Mouse (Mus musculus) adrenal gland, postnatal 4 days (tissue): ENCODE measurements at regions not wholly inside any gene's neighbourhood (a gene's known extent, or its start where the extent isn't known, plus 50 kb on each side); places are given as distances from the start of the nearest gene placed in this dataset.

Source experiments
- DNase-seq, 2 experiments: peaks; one replicate each; pipeline ENCODE4 v3.0.0; 2021 to 2022; ENCODE audit warnings: low spot score in 2 of 2, mixed read lengths in 2 of 2

DNA sequence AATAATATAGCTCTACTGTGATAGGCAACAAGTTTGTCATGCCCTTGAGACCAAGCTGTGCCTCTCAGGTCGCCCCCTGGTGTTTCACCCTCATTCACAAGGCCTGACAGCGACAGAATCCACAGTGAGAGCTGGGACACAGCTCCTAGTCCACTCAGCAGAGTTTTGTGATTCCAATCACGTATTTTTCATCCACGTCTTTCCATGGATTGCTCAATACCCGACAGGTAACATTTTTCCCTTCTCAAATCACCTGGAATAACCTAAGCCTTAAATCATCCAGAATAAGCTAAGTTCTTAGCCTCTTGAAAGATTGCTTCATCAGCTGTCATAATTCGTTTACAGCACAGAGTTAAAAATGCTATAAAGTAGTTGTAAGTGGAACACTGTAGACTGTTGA, 211.3 kb downstream of the Ccdc91 start:
- DNase-seq, result no peak

DNA sequence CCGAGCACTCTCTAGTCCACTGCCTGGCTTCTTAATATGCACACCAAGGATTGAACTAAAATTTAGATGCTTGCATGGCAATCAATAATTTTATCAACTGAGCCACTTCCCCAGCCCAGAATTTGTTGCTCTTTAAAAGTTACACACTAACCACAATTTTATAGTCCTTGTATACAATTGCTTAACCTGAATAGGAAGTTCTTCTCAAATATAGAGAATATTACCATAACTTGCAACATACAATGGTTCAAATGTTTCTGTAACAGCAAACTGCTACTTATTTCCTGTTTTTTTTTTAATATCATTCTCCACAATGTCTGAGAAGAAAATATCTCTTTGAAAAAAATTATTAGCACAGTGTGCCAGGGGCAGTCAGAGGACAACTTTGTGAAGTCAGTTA, 222.6 kb downstream of the Ccdc91 start:
- no peak for DNase-seq

DNA sequence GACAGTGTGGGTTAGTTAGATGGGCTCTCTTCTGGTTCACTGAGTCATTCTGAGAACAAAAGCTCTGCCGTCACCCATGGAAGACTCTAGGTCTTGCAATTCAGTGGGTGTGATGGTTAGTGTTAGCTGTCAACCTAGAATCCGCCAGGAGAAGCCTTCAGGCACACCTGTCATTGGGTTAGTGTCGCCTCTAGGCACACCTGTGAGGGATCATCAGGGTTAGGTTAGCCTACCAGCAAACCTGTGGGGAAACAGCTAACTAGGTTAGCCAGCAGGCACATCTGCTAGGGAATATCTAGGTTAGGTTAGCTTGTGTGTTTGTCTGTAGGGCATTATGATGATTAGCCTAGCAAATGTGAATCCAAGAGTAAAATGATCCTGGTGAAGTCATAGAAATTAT, 223.8 kb downstream of the Ccdc91 start:
- DNase-seq, result no peak

DNA sequence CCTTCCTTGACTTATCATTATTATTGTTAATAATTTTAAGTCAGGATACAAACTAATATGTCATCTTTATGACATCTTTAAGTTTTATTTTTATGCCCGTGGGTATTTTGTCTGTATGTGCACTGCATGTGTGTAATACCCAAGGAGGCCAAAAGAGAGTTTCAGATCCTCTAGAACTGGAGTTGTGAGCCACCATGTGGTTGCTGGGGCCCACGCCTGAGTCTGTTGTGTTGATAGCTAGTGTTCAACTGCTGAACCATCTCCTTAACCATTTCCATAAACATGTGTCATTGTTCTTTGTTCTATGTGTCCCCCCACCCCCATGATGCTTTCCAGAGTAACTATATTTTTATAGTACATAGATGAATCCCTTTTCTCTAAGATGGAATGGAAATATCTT, 225.0 kb downstream of the Ccdc91 start:
- no peak for DNase-seq

DNA sequence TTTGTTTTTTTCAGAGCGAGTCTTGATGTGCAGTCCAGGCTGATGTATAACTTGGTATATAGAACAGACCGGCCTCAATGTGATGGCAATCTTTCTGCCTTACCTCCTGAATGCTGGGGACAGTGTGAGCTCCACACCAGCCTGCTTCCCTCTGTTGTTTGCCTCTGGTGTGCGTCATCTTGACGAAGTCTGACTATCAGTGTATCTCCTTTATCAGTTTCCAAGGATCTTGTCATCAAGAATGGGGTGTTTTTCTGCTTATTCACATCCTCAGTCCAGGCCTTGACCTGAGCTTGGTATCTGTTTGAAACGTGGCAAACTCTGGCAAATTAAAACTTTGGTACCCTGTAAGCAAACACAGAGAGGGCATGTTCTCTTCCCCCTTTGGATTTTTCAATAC, 226.3 kb downstream of the Ccdc91 start:
- DNase-seq, result no peak

DNA sequence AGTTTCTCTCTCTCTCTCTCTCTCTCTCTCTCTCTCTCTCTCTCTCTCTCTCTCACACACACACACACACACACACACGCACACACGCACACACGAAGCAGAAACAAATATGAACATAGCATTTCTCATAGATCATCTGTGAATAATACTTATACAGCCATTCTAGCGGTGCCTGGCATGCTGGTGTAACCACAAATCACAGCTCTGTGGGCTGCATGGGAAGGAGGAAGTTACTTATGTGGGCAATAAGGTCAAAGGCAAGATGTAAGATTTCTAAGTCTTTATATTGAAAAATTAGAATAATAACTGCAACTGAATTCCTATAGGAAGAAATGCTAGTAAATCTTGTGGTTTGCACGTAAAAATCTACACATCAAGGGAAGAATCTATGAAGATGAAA, 228.7 kb downstream of the Ccdc91 start:
- DNase-seq, result no peak

DNA sequence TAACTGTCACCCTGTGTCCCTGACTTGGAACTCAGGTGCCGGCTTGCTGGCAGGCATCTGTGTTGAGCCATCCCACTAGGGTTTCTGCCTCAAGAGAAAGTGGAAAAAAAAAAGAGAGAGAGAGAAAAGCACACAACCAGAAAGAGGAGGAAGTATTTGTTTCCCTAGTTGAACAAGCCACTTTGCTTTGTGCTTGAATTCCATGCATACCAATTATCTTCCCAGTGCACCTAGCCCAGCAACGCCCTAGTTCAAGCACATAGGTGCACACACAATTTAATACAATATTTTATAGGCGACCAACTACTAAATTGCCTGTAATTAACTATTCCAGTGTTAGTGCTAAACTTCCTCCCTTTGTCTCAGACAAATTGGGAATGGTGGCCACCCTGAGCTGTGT, 230.3 kb downstream of the Ccdc91 start:
- no peak for DNase-seq

DNA sequence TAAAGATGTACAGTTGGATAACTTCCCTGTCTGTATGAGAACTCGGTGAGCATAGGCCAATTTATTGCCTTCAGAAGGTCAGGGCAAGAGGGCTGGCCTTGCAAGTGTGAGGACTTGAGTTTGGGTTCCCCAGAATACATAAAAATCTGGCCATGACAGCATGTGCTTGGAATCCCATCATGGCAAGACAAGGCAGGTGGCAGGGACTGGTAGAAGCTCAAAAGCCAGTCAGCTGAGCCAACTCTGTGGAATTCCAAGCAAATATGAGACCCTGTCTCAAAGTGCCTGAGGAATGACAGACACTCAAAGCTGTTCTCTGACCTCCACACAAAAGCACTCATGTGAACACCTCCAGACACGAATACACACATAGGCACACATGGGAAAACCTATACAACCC, 231.1 kb downstream of the Ccdc91 start:
- no peak for DNase-seq

DNA sequence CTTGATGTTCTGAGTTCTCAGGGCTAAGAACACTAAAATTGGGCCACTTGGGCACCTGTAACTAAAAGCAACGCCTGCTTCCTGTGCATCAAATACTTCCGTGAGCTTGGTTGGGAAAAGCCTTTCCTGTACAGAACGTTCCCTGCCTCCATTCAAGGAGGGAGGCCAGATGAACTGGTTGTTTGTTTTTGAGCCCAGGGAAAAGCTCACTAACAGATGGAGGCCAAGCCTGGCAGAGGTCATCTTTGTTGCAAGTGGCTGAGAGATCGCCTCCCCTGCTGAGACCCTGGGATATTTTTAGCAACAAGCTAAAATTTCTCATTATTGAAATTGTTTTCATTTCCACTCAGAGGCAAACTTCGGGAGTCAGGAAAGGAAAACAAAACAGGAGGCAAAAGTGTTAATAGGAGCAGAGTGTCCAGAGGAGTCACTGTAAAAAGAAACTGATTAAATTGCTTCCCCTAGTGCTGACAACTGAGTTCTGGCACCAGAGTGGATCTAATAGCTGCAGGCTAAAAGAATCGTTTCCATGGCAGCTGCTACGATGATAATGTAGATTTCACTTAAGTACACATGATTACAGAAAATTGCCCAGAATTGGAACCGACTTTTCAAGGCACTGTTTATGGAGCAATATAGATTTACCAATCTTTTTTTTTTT, 242.6 kb downstream of the Ccdc91 start:
- DNase-seq, result no peak

DNA sequence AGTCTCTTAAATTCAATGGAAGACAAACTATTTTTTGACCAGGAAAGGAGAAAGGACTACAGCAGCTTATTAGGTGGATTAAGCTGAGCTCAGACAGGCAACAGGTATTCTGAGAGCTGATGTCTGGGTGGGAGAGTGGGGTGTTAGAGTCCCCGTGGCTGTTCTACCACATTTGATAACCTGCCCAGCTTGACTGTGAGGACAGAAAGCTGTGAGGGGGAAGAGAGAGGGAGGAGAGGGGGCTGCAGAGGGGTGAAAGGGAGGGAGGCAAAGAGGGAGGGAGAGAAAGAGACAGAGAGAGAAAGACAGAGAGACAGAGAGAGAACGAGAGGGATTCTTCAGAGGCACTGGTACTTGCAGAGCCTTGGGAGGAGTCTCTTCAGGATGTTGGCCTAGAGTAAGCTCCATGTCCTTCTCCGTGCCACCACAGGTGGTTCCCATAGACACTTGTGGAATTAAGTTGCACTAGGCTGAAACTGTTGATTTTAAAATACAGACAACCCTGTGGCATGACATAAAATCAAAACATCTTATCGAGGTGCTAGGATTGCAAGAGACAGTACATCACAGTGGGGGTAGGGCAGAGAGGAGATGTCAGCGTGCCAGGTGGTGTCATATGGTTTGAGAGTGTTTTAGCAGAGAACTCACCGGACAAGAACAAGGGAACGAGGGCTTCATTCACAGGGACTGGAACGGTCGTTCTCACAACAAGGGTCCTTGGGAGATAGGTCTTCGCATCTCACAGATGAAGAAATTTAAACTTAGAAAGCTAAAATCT, 243.3 kb downstream of the Ccdc91 start:
- DNase-seq, result no peak

DNA sequence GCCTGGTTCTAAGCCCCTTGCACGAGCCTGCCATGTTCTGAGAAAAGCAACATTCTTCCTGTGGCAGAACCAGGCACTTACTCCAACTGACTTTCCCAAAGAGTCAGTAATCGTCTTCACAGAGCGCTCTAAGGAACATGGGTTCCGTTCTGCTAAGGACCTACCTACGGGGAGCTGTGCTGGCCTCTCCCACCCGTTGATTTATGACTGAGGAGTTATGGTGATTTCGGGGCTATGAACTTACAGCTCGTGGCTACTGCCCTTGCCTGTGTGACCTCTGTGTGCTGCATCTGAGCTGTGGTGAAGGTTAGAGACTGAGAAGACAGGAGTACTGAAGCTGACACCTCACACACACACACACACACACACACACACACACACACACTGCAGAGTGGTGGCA, 243.9 kb downstream of the Ccdc91 start:
- DNase-seq, result no peak

DNA sequence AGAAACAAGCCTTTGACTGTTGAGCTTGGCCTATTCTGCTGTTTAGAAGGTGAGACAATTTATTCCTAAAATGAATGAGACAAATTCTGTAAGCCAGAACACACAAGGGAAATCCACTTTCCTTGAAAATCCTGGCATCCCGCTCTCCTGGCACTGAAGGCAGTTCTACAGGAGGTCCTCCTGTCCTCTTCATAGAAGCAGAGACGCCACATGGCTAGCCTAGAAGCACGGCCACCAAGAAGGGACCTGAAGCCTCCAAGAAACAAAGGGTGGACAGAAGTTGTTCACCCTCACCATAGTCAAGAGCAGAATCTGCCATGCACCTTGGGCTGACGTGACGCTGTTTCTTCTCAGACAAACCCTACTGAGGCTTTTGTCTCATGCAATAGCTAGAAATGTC, 247.7 kb downstream of the Ccdc91 start:
- no peak for DNase-seq

DNA sequence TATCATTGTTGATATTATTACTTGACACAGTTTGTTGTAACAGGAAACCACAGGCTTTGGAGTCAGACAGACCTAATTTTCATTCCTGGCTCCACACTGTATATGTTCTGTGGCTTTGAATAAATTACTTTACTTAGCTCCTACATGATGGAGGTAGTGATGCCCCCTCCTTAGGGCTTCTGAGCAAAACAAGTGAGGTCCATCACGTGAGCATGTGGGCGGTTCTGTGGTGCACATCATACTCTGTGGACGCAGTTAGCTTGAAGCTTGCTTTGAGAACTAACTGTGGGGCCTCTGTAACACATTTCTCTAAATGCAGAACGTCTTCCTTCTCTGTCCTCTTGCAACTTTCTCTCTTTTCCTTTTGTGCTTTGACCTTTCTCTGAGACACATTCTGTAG, 251.4 kb downstream of the Ccdc91 start:
- DNase-seq, result no peak

DNA sequence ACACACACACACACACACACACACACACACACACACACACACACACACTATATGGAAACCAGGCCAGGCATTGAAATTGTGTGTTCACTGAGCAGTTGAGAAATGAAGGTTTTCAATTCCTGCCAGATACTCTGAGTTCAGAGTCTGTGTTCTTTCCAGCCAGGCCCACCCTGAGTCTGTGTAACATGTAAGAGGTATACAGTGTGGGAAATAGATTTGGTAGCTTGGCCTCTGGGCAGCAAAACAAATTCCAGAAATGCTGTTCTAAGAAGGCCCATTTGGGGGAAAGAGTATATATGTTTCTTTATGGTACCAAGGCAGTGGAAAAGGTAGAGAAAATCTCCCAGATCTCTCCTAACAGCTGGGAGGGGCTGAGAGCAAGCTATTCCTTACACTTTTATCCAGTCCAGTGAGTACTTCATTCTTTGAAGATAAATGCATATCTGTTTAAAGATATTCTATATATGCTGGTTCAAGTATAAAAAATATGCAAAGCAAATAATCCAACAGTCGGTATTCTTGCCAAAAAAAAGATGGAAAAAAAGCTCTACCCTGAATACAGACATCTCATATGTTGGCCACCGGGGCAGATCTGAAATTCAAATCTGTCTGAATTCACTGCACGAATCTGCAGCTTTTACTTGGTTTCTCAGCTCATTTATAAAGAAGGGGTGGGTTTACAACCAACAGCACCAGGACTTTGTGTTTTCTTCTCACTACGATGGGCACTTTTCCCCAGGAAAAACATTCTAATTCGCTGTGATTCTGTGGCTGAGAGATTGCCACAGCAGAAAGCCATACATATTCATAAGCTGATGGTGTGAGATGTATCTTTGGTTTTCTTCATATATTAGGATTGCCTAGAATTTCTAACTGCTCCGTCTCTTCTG, 252.3 kb downstream of the Ccdc91 start:
- no peak for DNase-seq

DNA sequence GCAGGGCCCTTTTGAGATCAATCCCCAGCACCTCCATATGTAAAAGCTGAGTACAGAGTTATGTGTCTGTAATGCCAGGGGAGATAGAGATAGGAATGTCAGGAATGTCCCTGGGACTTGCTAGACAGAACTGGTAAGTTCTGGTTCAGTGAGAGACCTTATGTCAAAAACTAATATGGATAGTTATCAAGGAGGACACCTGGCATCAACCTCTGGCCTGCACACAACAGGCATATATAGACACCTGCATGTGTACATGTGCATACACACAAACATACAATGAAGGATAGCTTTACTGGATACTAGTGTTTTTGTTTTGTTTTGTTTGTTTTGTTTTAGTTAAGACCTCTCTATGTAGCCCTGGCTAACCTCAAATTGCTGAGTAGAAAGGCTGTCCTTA, 254.1 kb downstream of the Ccdc91 start:
- no peak for DNase-seq

DNA sequence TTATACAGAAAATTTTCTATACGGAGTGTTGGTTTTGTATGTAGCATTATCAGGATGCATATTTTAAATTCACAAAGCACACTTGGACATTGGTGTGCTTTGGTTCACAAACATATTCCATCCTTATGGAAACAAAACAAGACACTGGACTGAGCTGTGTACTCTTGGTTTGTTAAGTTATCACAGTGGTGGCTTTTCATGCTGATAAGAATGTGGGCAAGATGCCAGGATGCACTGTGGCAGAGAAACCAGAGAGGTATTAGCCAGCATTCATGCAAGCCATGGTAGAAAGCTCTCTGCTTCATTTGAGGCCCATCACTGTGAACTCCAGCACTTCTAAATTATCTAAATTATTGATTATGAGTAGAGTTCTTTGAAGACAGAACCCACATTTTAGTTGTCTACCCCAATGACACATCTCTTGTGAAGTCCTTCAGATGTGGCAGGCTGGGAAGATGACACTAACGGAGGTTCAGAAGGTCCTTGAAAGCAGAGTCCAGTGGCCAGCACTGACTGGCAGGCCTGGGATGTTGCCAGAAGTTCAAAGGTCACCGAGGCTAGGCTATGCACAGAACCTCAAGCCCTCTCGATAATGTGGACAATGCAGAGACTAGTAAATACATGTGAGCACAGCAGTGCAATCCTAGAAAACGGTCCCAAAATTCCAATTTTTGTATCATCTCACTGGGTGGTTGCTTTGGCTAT, 263.1 kb downstream of the Ccdc91 start:
- DNase-seq, result no peak

DNA sequence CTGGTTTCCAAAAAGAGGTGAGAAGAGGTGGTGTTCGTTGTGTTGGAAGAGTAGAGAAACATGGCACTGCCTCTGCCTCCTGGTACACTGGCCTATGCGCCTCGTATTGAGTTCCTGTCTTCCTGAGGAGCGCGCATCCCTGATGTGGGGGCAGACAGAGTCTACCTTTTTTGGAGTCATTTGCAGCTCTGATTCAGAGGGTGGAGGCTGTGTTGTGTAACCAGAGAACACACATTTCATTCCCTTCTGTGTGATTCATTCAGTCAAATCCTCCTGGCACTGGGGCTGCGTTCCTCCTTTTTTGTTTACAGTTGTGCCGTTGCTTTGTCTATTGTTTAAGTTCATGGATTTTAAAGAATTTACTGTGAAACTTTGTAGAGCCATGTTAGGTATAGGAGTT, 265.8 kb downstream of the Ccdc91 start:
- no peak for DNase-seq

DNA sequence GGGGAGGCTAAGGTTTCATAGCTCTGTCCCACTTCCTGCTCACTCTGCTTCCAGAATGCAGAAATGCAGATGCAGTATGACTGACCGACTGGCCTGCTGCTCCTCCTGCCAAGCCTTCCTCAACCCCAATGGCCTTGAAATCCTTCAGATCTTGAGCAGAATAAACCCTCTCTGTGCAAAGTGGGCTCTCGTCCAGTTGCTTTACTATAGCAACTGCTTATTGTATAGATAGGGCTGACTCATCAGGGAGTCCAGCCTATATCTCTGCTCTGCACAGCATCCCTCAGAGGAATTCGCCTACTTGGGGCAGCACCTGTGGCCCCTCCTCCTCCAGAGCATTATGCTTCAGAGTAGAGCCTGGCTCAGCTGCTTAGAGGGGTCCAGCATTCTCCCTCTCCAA, 268.5 kb downstream of the Ccdc91 start:
- DNase-seq, result no peak

DNA sequence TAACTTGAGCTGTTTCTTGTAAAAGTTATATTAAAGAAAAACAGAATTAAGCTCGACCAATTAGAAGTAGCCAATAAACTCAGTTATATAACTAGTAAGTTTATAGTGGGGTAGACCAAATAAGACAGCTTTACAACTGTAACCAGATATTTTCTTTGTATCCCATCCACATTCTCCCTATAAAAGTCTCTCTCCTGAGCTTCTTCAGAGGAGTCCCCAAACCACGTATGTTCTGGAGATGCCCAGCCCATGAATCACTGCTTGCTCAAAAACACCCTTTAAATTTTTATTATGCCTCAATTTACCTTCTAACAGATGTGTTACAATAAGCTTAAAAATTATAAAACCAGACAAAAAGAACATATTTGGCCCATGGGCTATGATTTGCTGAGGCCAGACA, 270.1 kb downstream of the Ccdc91 start:
- DNase-seq, result no peak

DNA sequence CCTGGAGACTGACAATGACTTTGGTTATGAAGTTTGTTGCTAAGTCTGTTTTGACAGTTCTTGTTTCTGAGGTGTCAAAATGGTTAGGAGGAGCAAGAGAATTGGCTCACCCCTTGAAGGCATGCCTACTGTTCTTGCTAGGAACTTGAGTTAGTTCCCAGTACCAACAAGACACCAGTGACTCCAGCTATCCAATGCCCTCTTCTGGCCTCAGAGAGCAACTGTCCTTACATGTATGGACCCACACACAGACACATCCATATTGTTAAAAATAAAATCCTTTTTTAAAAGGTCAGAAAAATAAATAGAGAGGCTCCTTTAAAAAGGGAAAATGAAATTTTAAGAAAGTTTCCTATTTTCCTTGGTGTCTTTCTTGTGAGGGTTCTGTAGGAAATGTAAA, 272.3 kb downstream of the Ccdc91 start:
- DNase-seq, result no peak

DNA sequence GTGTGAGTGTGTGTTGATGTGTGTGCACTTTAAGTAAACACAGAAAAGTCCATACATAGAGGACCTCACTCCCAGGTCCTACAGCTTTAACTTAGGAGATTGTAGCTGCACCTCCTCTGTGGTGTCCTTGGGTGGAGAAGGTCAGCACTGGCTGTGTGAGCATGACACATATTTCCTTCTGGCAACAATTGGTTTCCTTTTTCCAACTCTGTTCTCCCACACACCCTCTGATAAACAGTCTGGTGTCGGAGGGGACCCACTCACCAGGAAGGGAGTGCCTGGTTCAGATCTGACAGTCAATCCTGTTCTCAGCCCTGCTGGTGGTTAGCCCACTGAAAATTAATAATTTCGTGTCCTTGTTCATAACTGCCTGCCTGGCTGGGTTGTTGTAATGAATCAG, 276.7 kb downstream of the Ccdc91 start:
- DNase-seq, result peak in 1 of 2 experiments; percentile 7

DNA sequence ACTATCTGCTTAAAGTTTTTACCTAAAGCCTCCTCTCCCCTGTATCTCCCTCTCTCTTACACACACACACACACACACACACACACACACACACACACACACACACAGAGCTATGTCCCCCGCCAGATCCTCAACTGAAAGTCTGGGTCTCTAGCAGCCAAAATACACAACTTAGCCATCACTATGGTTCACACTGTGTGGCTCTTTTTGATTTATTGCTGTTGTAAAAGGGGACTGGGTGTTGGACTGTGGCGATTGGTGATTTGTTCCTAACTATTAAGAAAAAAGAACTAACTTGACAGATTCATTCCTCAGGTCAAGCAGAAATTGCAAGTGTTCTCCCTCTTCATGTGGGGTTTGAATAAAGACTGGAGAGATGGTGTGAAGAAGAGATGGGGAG, 278.2 kb downstream of the Ccdc91 start:
- no peak for DNase-seq
